Mouse (Mus musculus) kidney, adult 11 months (tissue): ENCODE data around the gene Fam241b.
"Not testable (repeated sequence)": the region's sequence is repeated elsewhere in the genome, so short reads cannot be mapped to it uniquely, and the experiment has no call there.

Source experiments
- DNase-seq: peaks from one replicate; pipeline ENCODE4 v3.0.0; 2022

The Fam241b gene

DNA sequence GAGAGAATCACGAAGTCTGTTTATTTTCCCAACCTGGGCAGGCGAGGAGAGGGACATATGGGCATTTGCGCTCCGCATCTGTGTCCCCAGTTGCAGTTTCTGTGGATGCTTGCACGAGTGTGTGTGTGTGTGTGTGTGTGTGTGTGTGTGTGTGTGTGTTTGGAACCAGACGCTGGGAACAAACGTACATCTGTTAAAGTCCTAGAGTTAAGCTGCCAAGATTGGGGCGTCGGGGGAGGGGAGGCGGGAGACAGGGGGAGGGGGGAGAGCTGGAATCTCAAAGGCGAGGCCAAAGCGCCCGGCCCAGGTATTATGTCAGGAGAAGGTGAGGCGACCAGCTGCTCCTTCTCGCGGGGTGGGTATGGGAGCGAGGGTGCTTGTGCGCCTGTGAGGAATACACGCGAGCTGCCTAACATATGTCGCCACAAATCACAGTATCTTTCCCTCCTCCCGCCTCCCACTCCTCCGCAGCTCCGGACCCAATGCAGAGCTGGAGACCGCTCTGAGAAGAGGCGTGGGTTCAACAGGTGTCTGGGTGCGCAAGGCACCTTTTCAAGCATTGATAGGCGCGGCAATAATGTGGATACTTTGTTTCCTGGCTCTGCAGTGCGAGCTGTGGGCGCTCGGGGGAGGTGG lies 15.3 kb downstream of the Fam241b start:
- no peak for DNase-seq

DNA sequence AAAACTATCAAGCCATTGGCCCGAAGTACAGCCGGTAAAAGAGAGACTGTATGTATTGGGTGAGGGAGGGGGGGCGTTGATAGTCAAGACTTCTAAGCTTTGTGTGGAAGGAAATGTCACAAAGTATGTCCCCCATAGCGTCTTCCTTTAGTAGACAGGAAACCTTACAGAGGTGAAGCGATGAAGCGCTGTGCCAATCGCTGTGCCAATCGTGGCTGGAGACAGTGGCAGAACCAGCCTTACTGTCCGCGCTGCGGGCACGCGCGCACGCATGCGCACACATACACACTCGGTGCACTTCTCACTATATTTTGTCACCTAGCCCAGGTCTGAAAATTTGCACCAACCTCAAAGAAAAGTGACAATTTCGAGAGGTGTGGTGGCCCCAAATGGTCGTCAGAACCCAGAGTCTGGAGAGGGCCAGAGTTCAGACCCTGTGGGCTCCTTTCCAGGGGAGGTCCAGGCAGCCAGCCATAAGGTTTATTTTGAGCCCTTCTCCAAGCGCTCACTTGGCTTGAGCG lies 15.9 kb downstream of the Fam241b start:
- DNase-seq, result no peak

DNA sequence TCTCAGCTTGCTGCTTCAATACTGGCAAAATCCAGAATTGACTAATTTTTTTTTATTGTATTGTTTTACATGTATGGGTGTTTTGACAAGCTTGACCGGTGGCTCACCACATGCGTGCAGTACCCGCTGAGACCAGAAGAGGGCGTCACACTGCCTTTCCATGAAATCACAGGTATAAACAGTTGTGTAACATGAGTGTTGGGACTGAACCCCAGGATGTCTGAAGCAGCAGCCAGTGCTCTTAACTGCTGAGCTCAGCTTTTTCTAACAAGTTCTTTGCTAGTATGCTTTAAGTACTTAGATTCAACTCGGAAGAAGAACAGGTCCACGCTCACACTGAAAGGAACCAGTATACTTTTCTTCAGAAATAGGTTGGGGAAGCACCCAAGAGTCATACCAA lies 16.6 kb downstream of the Fam241b start:
- no peak for DNase-seq

DNA sequence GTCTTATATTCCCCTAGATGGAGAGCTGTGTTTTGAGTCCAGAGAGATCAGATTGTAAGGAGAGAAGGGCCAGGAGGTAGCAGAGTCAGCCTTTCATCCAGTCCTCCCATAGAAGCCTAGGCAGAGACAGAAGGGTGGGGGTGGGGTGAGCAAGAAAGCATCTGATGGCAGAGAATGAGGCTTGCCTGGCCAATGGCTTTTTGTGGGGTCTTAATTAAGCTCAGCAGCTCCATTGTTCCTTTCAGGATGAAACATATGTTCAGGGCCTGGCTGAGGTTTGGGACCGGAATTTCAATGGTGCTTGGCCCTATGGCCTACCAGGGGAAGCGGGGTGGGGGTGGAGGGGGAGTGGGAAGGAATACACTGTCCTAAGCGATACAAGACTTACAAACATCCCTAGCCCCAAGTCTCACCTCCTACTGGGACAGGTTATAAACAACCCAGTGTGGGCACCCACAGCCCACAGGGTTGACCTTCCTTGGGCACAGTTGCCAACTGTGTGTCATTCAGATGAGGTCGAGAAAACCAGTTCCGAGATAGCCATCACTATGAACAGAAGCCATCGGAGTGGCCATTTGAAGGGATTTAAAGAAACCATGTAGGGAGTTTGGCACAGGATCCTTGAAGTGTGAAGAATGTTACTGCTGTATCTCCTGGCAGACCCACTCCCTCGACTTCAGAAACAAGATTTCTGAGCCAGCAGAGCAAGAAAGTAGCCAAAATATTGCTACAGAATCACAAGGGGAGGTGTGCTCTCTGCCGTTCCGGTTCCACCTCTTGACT lies 29.7 kb downstream of the Fam241b start:
- no peak for DNase-seq

DNA sequence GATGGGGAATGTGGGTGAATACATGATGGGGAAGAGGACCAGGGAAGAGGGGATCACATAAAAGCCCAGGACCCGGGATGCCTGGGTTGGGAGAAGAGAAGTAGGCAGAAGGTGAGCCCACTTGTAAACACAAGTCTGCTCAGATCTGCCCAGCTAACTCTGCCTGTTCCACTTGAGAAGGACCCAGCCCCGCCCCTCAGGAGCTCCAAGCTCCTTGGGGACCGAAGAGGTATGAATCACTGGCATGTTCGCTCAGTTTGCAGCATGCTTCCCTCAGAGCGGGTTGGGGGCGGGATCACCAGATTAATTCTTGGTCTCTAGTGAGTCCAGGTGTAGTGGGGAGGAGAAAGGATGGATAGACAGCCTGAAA lies 32.5 kb downstream of the Fam241b start:
- peak; percentile 13 for DNase-seq

DNA sequence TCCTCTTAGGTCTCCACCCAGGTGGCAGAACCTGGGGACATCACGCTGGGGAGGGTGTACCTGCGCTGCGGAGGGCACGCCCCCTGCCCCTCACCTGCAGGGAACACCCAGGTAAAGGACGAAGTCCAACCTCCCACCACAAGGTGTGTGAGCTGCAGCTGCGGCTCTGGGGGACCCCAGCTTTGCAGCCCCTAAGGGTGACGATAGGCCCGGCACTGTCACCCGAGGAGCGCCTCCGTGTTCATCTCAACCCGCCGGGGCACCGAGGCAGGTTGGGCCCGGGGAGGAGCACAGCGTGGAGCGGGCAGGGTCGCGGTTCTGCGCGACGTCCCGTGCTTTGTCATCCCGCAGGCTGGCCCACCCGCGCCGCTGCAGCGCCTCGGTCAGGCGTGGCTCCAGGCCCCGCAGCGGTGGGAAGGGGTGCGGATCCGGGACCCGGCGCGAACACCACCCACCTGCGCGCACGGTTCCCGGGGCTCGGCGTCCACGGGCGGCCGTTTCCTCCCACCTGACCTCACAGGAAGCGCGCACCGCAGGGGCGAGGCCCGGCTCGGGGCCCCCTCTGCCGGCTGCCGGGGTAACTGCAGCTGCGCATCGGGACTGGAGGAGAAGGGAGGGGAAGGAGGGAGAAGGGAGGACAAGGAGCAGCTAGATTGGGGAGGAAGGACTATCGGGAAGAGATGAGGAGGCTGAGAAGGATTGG lies 33.1 kb downstream of the Fam241b start:
- DNase-seq, result peak; percentile 74

DNA sequence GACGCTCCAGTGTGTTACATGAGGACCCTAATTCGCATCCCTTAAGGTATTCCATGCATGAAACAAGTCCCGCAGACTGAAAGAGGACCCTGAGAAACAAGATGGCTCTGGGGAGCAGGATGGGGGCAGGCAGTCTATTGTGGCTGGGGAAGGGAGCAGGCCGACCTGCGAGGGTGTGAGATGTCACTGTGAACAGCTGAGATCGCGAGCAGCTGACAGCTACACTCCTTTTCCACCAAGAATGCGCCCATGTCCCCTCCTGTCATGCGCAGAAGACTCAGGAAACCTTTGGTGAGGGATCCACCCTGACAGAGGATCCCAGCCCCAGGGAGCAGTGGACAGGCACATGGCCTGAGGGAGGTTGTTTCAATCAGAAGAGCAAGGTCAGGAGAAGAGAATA lies 36.7 kb downstream of the Fam241b start:
- no peak for DNase-seq

DNA sequence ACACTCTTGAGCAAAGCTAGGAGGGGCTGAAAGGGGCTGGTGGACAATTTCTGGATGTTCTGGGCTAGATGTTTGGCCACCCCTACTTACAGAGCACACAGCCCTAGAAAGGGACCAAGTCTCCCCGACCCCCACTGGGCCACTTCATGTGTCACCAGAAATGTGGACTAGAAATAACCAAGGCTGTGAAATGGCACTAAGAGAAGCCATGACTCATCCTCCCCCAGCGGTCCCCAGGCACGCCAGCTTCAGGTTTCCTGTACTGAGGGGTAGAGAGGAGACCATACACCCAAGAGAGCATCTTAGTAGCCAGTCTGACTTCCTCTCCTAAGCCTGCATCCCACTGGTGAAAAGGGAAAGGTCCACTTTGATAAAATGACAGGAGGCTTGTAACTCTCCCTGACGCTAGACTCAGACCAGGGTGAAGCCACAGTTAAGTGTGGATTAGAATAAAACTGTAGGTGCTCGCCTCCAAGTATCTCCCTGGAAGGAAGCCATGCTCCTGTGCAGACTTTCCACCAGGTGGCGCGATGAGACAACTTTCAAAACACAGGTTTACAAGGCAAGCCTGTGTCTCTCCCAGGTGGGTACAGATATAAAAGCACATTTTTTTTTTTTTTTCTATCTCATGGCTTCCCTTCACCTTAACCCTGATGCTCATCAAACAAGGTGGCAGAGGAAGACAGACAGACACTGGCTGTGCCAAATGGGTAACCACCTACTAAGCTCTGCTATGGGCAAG lies 38.7 kb downstream of the Fam241b start:
- DNase-seq, result peak; percentile 28

DNA sequence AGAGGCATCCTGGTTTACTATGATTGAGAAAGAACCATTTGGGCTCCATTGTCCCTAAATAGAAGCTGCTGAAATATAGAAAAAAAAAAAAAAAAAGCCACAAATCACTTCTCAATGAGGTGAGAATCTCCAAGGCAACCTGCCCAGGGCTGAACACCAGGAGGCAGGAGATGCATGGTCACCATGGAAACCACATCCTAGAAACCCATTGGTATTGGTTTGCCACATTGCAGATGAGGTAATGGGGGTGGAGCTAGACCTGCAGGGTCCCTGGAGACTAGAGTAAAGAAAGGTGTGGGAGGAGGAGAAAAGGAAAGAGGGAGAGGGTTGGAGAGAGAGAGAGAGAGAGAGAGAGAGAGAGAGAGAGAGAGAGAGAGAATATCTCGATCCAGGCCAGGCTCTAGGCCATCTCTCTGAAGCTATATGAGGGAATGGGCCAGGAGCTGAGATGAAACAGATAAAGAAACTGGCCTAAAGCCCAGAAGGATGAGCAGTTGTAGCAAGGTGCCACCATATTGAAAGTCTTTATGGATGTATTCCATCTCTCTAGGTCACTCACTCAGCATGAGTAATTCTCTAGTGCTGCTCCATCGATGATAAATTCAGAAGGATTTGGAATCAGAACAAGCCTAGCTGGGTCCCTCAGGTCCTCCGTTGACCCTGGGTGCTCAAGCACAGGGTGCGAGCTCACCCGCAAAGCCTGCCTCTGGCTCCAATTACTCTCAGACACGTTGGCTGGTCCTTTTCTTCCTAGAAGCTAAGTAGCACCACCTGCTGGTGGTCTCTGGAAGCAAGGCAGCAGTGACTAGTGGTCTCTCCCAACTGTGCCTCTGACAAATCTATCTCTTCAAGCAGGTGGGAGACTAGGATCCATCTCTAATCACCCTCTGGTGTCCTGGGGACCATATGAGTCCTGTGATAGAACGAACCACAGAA lies 41.9 kb downstream of the Fam241b start:
- DNase-seq, result peak; percentile 40

DNA sequence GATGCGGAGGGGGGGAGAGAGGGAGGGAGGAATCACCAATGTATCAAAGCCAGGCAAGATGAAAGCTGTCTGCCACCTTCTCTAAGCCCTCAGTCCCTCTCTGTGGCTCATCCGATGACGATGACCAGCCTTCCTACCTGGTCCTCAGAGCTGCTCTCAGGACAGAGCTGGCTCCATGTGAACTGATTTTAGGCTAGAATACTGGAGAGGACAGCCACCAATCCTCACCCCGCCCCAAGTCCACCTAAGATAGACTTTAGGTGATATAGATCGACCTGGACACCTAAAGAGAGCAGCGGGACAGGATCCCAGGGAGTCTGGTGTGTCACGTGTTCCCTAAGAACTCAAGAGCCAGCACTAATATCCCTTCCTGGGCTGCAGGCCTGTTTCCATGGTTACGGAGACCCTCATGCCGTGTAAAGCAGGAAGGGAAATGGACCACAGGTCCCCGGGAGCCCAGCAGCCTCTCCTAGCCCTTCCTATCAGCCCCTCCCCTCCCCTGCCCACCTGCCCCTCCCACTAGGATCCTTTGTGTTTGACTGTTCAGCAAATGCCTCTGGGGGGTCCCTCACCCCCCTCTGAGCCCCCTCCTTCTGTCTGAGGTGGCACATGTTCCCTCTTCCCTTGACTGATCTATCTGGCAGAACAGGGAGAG lies 43.8 kb downstream of the Fam241b start:
- no peak for DNase-seq

DNA sequence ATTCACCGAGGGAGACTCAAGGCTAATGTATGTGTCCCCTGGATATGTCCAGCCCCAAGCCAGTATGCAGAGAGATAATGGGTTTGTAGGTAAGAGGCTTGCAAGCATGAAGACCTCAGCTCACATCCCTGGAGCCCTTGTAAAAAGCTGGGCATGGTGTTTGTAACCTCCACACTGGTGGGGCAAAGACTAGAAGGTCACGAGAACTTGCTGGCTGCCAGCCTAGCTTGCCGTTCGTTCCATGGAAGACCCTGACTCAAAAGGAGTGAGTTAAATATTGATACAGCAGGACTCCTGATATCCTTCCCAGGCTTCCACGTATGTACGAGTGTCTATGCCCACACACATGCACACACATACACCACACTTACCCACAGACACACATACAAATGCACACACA lies 49.3 kb downstream of the Fam241b start:
- DNase-seq, result no peak

DNA sequence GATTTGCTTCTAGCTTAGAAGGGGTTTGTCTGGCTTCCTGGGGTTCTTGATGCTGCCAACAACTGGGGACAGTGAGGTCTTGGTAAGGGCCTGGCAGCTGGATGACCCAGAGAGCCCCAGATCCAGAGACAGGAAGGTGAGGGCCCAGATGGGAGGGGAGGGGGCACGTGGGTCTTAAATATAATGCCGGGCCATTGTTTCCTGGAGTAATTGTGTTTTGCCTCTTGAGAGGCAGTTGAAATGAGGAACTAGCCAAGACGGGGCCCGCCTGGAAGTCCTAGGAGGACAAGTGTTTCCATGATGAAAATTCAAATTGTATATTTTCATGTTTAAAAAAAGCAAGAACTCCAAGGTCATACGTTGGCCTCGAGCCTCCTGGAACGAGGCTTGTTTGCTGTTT lies 49.8 kb downstream of the Fam241b start:
- DNase-seq, result no peak

DNA sequence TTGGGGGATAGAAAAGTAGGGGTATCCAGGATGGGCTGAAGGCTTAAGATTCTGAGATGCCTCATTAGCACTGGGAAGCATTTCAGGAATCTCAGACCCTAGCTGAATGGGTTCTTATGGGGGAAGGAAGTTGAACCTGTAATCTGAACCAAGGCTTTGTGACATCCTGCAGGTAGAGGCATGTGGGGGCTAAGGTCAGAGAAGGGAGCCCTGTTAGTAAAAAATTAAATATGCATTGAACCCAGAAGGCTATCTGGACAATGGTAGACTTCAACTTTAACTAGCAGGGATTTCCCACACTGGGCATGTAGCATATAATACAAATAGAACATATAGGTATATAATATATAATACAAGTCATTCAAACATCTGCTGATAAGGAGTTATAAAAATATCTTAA lies 54.2 kb downstream of the Fam241b start:
- DNase-seq, result peak; percentile 16

DNA sequence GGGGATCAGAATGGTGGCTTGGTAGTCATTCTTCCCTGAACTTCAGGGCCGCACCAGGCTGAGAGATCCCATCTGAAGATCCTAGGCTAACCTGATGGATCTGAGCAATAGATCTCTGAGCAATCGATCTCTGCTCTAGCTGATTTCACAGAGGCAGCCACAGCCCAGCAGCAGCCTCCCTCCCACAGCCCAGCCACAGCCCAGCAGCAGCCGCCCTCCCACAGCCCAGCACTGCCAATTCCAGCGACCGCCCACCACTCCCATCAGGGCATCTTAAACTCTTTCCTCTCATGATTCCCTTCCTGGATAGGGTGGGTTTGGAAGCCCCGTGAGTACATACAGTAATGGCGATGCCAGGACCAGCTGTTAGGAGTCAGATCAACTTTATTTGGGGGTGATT lies 54.6 kb downstream of the Fam241b start:
- no peak for DNase-seq

DNA sequence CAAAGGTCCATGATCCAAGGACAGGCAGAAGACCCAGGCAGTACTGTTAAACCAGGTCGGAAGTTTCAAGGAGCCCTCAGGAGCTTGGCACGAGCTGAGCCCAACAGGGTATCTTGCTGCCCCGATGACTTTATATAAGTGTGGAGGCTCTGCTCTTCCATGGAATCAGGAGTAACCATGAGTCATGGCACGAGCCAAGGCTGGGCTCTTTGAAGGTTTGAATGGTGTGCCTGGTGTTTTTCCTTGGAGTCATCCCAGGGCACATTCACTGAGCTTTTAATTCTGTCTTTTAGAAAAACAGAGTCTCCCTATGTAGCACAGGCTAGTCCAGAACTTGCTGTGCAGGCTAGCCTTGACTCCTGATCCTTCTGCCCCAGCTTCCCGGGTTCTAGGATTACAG lies 55.3 kb downstream of the Fam241b start:
- DNase-seq, result no peak

DNA sequence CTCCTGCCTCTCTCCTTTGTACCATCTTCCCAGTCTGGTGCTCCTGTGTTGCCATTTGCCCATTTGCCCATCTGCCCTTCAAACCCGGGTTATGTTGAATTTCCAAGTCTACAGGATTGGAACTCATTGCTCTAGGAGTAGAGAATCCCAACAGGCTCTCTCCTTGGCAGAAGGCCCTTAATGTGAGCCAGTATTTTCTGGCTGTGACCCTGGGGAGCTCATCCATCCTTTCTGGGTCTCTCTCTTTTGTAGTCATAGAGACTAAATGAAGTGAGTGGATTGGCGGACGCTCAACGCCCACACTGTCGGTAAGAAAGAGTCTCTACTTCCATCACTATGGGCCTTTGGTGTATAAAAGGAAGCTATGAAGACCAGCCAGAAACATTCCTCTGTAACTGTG lies 56.9 kb downstream of the Fam241b start:
- no peak for DNase-seq

DNA sequence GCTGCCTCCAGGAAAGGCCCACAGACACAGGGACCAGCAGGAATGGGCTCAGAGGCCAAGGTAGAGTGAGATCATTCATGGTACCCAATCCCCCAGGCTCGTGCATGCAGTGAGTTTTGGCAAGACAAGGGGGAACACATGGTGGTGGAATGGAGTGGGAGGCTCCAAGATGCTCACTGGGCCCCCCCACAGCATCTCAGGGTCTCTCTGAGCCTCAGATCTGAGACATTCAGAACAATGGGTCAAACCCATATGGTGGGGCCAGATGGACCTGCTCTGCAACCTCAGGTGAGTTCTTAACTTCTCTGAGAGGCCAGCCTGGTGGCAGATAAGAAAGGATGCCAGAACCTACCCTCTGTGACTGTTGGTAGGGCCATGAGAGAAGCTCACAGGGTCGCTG lies 57.7 kb downstream of the Fam241b start:
- DNase-seq, result no peak

DNA sequence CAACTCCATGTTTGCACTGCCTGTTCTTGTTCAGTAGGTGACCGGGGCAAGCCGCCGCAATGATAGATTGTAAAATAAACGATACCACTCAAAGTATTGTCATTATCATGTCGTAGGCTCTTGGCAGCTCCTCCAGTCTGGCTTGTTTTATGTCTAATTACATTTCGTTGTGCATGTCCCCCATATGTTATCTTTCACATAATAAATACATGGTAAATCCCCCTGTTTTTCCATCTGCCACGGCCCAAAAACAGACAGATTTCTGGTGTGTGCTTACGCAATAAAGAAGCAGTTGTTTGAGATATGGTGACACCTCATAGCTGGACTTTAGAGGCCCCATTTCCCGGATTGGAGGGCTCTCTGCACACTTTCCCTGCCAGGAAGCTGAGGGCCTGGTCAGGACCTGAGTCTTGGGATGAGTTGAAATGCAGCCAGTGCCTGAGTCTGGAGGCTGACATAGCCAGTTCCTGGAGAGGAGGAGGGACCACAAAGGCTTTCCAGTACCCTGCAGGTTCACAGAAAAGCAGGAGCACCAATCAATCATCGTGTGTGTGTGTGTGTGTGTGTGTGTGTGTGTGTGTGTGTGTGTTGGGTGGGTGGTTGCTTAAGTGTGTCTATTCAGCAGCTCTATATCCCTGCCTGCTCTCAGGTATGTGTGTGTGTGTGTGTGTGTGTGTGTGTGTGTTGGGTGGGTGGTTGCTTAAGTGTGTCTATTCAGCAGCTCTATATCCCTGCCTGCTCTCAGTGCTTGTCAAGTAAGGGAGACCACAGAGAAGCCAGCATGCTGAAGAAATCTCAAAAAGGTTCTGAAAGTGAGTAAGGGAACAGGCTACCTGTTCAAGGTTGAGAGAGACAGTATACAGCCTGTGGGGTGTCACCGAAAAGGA lies 67.2 kb downstream of the Fam241b start:
- DNase-seq, result no peak

DNA sequence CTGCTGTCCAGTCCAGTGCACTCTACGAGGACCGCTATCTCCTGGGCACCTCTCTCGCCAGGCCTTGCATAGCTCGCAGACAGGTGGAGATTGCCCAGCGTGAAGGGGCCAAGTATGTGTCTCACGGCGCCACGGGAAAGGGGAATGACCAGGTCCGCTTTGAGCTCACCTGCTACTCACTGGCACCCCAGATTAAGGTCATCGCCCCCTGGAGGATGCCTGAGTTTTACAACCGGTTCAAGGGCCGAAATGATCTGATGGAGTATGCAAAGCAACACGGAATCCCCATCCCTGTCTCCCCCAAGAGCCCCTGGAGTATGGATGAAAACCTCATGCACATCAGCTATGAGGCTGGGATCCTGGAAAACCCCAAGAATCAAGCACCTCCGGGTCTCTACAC lies 72.4 kb downstream of the Fam241b start:
- not testable (repeated sequence) for DNase-seq

DNA sequence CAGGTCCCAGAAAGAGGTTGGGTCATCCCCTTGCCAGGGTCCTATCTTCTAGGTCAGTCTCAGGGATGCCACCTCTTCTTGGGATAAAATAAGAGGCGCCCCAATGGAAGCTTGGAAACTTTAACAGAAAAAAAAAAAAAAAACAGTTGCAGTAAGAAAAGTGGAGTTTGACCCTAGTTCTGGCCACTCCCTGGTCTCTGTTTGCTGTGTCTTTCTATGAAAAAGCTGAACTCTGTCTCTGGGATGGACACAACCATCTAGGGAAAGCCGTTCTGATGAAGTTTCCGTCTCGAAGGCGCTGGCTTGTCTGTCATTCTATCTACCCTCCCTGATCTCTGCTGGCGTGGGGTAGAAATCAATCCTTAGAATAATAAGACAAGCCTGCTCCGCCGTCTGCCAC lies 73.1 kb downstream of the Fam241b start:
- DNase-seq, result no peak
